Mouse (Mus musculus) lung, adult 18-20 months (tissue): Measurements from ENCODE around the gene Chaf1b.

Experiments
- DNase-seq, 2 experiments: peaks; one replicate each; pipeline ENCODE4 v3.0.0; 2022; ENCODE audit warnings: mixed read lengths in 2 of 2

Chaf1b gene

GRCm38 (mm10) chr16:93913881-93914576, 30.3 kb downstream of the Chaf1b start:
- DNase-seq, result peak; percentile 53 to 72

- peak; percentile 24 to 40 for DNase-seq
Observed at GRCm38 (mm10) chr16:93915338-93915849, 31.7 kb downstream of the Chaf1b start.

DNA sequence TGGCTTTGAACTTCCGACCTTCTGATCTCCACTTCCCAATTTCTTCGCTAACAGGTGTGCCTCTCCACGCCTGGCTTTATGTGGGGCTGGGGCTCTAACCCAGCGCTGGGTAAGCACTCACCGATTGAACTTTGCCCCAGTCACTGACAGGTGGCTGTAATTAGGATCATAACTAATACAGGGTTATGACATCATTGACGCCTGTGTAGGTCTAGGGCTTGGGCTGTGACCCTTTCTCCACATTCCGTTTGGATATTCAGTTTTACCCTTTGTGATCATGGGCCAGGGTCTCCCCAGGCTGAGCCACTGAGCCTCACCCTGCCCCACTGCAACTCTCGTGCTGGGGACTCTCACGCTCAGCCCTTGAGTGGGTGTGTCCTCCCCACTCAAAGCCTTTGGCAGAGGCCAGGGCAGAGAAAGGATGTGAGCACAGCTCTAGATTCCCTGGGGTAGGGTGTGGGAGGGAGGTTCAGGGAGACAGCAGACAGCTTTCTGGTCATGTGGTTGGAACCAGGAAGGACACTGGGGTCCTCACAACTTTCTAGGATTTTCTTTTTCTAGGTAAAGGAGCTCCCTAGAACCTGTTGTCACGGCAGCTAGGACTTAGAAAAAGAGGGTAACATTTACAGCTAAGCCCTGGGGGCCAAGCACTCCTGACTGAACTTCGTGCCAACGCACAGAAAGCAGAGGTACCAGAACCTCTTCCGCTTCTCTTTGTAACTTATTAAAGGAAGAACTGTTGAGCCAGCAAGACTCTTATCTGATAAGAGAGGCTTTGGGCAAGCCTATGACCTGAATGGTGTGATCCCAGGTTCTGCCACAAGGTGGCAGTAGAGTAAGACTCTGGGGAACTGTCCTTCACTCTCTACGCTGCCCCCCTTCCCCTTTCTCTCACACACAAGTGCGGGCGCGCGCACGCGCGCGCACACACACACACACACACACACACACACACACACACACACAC, 34.3 kb downstream of the Chaf1b start:
- DNase-seq, result peak; percentile 78 to 85

GRCm38 (mm10) chr16:93918679-93919060, 35.0 kb downstream of the Chaf1b start:
- DNase-seq, result no peak

DNA sequence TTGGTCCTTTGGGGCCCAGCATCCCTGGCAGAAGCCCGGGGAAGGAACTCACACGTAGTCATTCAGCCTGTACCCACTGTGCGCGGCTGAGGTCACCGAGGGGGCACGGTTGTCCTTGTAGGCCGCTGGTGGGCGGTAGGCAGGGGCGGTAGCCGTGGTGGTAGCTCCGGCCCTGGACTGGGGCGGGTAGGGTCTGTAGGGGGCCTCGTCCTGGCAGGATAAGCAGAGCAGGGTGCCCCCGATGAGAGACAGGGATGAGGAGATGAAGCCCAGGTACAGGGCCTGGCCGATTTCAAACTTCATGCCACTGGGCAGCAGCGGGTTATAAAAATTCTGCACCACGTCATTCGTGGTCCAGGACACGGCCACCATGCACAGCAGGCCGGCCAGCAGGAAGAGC, 35.5 kb downstream of the Chaf1b start:
- no peak for DNase-seq

- DNase-seq, result no peak
Observed at GRCm38 (mm10) chr16:93920673-93921072, 37.0 kb downstream of the Chaf1b start.

DNA sequence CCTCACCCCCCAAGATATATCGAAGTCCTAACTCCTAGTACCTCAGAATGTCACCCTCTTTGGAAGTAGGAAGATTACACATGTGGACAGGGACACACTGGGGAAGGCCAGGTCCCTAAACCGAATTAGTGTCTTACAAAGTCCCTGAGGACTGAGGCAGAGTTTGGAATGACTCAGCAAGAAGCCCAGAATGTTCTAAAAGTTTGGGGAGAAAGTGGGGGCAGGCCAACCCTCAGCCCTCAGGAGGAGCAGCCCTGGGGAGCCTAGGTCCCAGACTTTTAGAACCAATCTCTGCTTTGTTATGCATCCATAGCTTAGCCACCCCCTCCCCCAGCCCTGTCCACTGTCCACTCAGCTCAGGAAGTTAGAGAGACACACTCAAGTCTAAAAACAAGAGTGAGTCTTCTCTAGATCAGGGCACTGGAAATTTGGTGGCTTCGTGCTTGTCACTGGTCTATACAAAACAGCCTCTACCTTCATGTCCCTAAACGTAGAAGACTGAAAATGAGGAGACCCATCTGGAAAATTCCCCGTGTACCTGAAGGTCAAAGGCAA, 39.2 kb downstream of the Chaf1b start:
- no peak for DNase-seq

GRCm38 (mm10) chr16:93923788-93924187, 40.1 kb downstream of the Chaf1b start:
- DNase-seq, result no peak

GRCm38 (mm10) chr16:93925684-93926247, 42.1 kb downstream of the Chaf1b start:
- no peak for DNase-seq

- no peak for DNase-seq
Observed at GRCm38 (mm10) chr16:93929370-93930032, 45.8 kb downstream of the Chaf1b start.

GRCm38 (mm10) chr16:93932185-93933168, 48.8 kb downstream of the Chaf1b start:
- no peak for DNase-seq

GRCm38 (mm10) chr16:93934588-93934987, 50.9 kb downstream of the Chaf1b start:
- DNase-seq, result no peak

GRCm38 (mm10) chr16:93935009-93935408, 51.3 kb downstream of the Chaf1b start:
- no peak for DNase-seq

GRCm38 (mm10) chr16:93938400-93938846, 54.7 kb downstream of the Chaf1b start:
- peak; percentile 31 to 50 for DNase-seq

DNA sequence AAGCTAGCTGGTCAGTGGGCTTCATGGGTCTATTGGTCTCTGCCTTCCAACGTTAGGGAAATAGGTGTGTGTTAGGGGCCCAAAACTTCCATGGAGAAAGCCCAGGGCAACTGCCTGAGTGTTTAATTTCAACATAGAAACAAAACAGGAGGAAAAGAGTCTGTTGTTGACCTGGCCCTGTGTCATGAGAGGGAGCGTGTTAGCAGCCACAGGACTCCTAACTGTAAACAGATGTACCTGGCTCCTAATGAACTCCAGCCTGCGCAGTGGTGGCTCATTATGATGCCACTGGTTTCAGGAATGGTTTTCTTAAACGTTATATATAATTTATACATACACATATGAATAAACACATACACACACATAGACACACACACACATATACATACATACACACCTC, 56.3 kb downstream of the Chaf1b start:
- no peak for DNase-seq

GRCm38 (mm10) chr16:93941781-93942567, 58.3 kb downstream of the Chaf1b start:
- DNase-seq, result no peak

DNA sequence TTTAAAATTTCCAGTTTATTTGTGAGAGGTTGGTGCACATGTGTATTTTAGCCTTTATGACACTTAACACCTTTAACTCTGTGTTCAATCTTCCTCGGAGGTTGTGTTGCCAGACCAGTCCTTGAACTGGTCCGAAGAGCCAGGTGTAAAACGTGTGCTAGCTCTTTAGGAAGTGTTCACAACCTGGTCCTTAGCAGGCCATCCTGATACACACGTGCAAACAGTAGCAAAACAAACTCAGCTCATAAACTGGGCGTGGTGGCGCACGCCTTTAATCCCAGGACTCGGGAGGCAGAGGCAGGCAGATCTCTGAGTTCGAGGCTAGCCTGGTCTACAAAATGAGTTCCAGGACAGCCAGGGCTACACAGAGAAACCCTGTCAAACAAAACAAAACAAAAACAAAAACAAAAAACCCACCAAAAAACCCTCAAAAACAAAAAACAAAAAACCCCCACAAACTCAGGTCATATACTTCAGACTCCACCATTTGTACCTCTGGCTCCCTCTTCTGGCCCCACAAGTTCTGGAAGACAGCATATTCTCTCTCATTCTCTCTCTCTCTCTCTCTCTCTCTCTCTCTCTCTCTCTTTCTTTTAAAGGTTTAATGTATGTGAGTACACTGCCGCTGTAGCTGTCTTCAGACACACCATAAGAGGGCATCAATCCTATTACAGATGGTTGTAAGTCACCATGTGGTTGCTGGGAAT, 59.2 kb downstream of the Chaf1b start:
- DNase-seq, result no peak

DNA sequence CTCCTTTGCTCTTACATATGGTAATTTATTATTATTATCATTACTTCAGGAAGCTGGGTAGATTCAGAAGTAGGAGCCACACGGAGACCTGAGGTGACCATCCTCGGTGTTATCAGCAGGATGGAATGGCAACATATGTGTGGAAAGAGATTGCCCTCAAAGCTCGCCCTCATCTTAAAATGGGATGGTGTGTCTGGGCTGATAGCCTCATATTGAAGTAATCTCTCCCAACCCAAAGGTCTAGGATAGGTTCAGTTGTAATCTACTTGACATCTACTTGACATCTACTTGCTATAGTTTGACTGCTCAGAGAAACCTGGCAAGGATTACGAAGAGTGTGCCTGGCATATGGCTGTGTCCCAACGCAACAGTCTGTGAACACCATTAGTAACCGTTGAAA, 60.6 kb downstream of the Chaf1b start:
- no peak for DNase-seq

DNA sequence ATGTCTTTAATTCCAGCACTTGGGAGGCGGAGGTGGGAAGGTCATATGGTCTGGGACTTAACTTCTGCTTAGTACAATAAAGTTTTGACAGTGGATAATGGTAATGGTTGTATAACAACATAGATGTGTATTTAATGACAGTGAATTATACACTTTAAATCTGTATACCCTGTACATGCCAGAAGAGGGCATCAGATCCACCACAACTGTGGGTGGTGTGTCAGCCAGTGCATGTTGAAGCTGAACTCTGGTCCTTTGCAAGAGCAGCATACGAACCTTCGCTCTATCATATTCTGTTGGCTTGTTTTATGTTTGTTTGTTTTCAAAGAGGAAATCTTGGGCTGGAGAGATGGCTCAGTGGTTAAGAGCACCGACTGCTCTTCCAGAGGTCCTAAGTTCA, 63.7 kb downstream of the Chaf1b start:
- DNase-seq, result no peak
